25 mouse cellular contexts compared by ENCODE assay signal in genomic region chr3:14838936-14839335, GRCm38 (mm10). TPM values are rescaled to one million over a fixed set of nuclear protein-coding genes. Genes with fewer than 3 reads are reported as not detected.
DNase-seq lines count a peak whose midpoint lies in the region; ATAC-seq and TF ChIP-seq lines count a peak whose summit lies in the region.
"Had no signal": no experiment of that assay in that cellular context is flagged by ENCODE, and none has a peak within 500 bp of the region (broad histone marks: within the 10 kb centered on the region; RNA-seq: fewer than 3 reads in every experiment).

No protein-coding gene starts in this region.

- H3K4me1 ChIP-seq in liver, embryonic 13.5 days (replicated peaks) = no peaks in the 10 kb centered on the region
- no peaks in the 10 kb centered on the region for H3K4me1 ChIP-seq in liver, embryonic 11.5 days (replicated peaks; ENCODE audit: control insufficient read depth, insufficient read depth, low read length)
- no peaks in the 10 kb centered on the region for H3K4me1 ChIP-seq in liver, postnatal 0 days (ENCODE audit: insufficient read depth)
- H3K4me1 ChIP-seq in liver, embryonic 12.5 days = no peaks in the 10 kb centered on the region
- H3K4me1 ChIP-seq: embryonic facial prominence, embryonic 10.5 days; embryonic facial prominence, embryonic 12.5 days; forebrain, embryonic 13.5 days; forebrain, embryonic 15.5 days had no signal

- no peak overlapping the region for H3K4me2 ChIP-seq in liver, embryonic 13.5 days
- no peak overlapping the region for H3K4me2 ChIP-seq in liver, embryonic 11.5 days
- H3K4me2 ChIP-seq in liver, postnatal 0 days (ENCODE audit: low read depth, low read length) = no peak overlapping the region
- no peak overlapping the region for H3K4me2 ChIP-seq in liver, embryonic 12.5 days
- H3K4me2 ChIP-seq: embryonic facial prominence, embryonic 12.5 days; forebrain, embryonic 13.5 days; forebrain, embryonic 15.5 days had no signal

- H3K27ac ChIP-seq in gastrocnemius, adult 2 months = peak overlapping the region; percentile 82
- no peak overlapping the region for H3K27ac ChIP-seq in liver, embryonic 13.5 days
- H3K27ac ChIP-seq in liver, embryonic 11.5 days (ENCODE audit: low read depth, low read length) = no peak overlapping the region
- no peak overlapping the region for H3K27ac ChIP-seq in liver, postnatal 0 days (ENCODE audit: low read depth)
- no peak overlapping the region for H3K27ac ChIP-seq in liver, embryonic 12.5 days
- H3K27ac ChIP-seq: embryonic facial prominence, embryonic 10.5 days; embryonic facial prominence, embryonic 12.5 days; forebrain, embryonic 13.5 days; forebrain, embryonic 15.5 days had no signal

- H3K9me3 ChIP-seq in liver, embryonic 13.5 days (replicated peaks) = no peaks in the 10 kb centered on the region
- no peaks in the 10 kb centered on the region for H3K9me3 ChIP-seq in liver, embryonic 11.5 days (ENCODE audit: control insufficient read depth, low read length)
- H3K9me3 ChIP-seq in liver, postnatal 0 days (ENCODE audit: low read length) = no peaks in the 10 kb centered on the region
- no peaks in the 10 kb centered on the region for H3K9me3 ChIP-seq in liver, embryonic 12.5 days (replicated peaks)
- H3K9me3 ChIP-seq: embryonic facial prominence, embryonic 10.5 days; embryonic facial prominence, embryonic 12.5 days; forebrain, embryonic 13.5 days; forebrain, embryonic 15.5 days; G1E had no signal

- TF ChIP-seq EP300 in liver, postnatal 0 days (IDR thresholded peaks at IDR 0.05; ENCODE audit: low read depth) = no peak

- no peak for TF ChIP-seq CTCF in gastrocnemius, adult 2 months (IDR thresholded peaks at IDR 0.05)
- no peak for TF ChIP-seq CTCF in liver, postnatal 0 days (IDR thresholded peaks at IDR 0.05; ENCODE audit: low read depth)

- intact Hi-C loops in gastrocnemius, adult 2 months (cut with DNase I) = loop anchor here (5.0 kb wide), 1 partner anchor 42 kb away; no protein-coding TSS in a partner anchor

- no peak for DNase-seq in gastrocnemius, adult 2 months
- DNase-seq in gastrocnemius, postnatal 25 days = no peak
- no peak for DNase-seq in liver, embryonic 13.5 days
- no peak for DNase-seq in liver, embryonic 11.5 days (ENCODE audit: low spot score)
- no peak for DNase-seq in liver, postnatal 0 days
- DNase-seq: adrenal gland, adult 8-10 months; adrenal gland, postnatal 14 days; adrenal gland, postnatal 36 days; B cell, adult 2 months; cerebellum, adult 11-12 months; cerebellum, adult 2 months; cerebellum, adult 9-10 months; cerebellum, postnatal 10 days; cerebellum, postnatal 25 days had no signal

- 0 out of 2 replicates have a peak, but pooled peaks have one; percentile 29 for ATAC-seq in liver, embryonic 13.5 days (ENCODE audit: low read depth)
- ATAC-seq in liver, embryonic 11.5 days (replicated peaks; ENCODE audit: low FRiP score) = no peak
- peak; percentile 82 for ATAC-seq in liver, postnatal 0 days
- ATAC-seq in liver, embryonic 12.5 days = no peak
- ATAC-seq: activated CD4-positive, CD25-positive, alpha-beta regulatory T cell, adult 4 months; CD4-positive, CD25-positive, alpha-beta regulatory T cell, adult 4 months; forebrain, embryonic 13.5 days; forebrain, embryonic 15.5 days; Patski had no signal

- 78% methylated on average over 1 of the region's 1 CpGs for WGBS in liver, embryonic 13.5 days (ENCODE audit: insufficient replicate concordance)
- WGBS in liver, embryonic 11.5 days = 90% methylated on average over 1 of the region's 1 CpGs
- 61% methylated on average over 1 of the region's 1 CpGs for WGBS in liver, postnatal 0 days (ENCODE audit: insufficient replicate concordance)
- 77% methylated on average over 1 of the region's 1 CpGs for WGBS in liver, embryonic 12.5 days (ENCODE audit: insufficient replicate concordance)

- no peak overlapping the region for H3K4me3 ChIP-seq in gastrocnemius, adult 2 months
- H3K4me3 ChIP-seq in liver, embryonic 13.5 days (replicated peaks) = no peak overlapping the region
- H3K4me3 ChIP-seq in liver, embryonic 11.5 days (ENCODE audit: low read depth, low read length) = no peak overlapping the region
- H3K4me3 ChIP-seq in liver, postnatal 0 days (ENCODE audit: low read depth, low read length) = no peak overlapping the region
- no peak overlapping the region for H3K4me3 ChIP-seq in liver, embryonic 12.5 days
- H3K4me3 ChIP-seq: embryonic facial prominence, embryonic 10.5 days; embryonic facial prominence, embryonic 12.5 days; forebrain, embryonic 13.5 days; forebrain, embryonic 15.5 days had no signal

- H3K27me3 ChIP-seq in liver, embryonic 13.5 days = no peaks in the 10 kb centered on the region
- H3K27me3 ChIP-seq in liver, embryonic 11.5 days (replicated peaks; ENCODE audit: control insufficient read depth, insufficient read depth, low read length) = no peaks in the 10 kb centered on the region
- no peaks in the 10 kb centered on the region for H3K27me3 ChIP-seq in liver, postnatal 0 days (ENCODE audit: insufficient read depth, low read length)
- H3K27me3 ChIP-seq in liver, embryonic 12.5 days (replicated peaks) = no peaks in the 10 kb centered on the region
- H3K27me3 ChIP-seq: CH12.LX; embryonic facial prominence, embryonic 12.5 days; forebrain, embryonic 13.5 days; forebrain, embryonic 15.5 days had no signal

- H3K9ac ChIP-seq in liver, embryonic 13.5 days = no peak overlapping the region
- H3K9ac ChIP-seq in liver, embryonic 11.5 days (ENCODE audit: low read depth, low read length) = no peak overlapping the region
- no peak overlapping the region for H3K9ac ChIP-seq in liver, postnatal 0 days (replicated peaks)
- no peak overlapping the region for H3K9ac ChIP-seq in liver, embryonic 12.5 days
- H3K9ac ChIP-seq: embryonic facial prominence, embryonic 12.5 days; forebrain, embryonic 13.5 days; forebrain, embryonic 15.5 days had no signal

- H3K36me3 ChIP-seq in liver, embryonic 13.5 days = no peaks in the 10 kb centered on the region
- H3K36me3 ChIP-seq in liver, embryonic 11.5 days (ENCODE audit: control insufficient read depth, insufficient read depth, low read length) = no peaks in the 10 kb centered on the region
- no peaks in the 10 kb centered on the region for H3K36me3 ChIP-seq in liver, postnatal 0 days (replicated peaks; ENCODE audit: insufficient read depth, low read length)
- H3K36me3 ChIP-seq in liver, embryonic 12.5 days = no peaks in the 10 kb centered on the region
- H3K36me3 ChIP-seq: embryonic facial prominence, embryonic 10.5 days; embryonic facial prominence, embryonic 12.5 days; forebrain, embryonic 15.5 days; G1E had no signal

RNA-seq across cellular contexts. Expression of gene Car3, which starts 24.4 kb away (rescaled TPM):
- total RNA-seq in gastrocnemius, adult 2 months (2021) = 1,000 to 10,000 TPM; 1,122 to 2,421 TPM
- 1,000 to 10,000 TPM in 1 of 2 experiments, 100 to 1,000 TPM in 1; 650 to 1,312 TPM for total RNA-seq in gastrocnemius, postnatal 25 days (2021)
- 39.1 and 50.0 TPM in 2 replicates for polyA plus RNA-seq in liver, embryonic 13.5 days (2015; fragmentation: Nextera tagmentation; extraction: Ambion mirVana)
- 3.2 and 3.5 TPM in 2 replicates for polyA plus RNA-seq in liver, embryonic 11.5 days (2014; fragmentation: Nextera tagmentation; extraction: Ambion mirVana)
- 38.8 and 39.0 TPM in 2 replicates for polyA plus RNA-seq in liver, postnatal 0 days (2015; fragmentation: Nextera tagmentation; extraction: Ambion mirVana)
- 8.2 and 8.5 TPM in 2 replicates for polyA plus RNA-seq in liver, embryonic 12.5 days (2016; fragmentation: Nextera tagmentation; extraction: Ambion mirVana)
- polyA plus RNA-seq: CD4-positive, CD25-positive, alpha-beta regulatory T cell, adult 4 months had no signal

RNA-seq across cellular contexts. Expression of gene Car1, which starts 30.8 kb away (rescaled TPM):
- total RNA-seq in gastrocnemius, adult 2 months (2021) = under 1 TPM; 0.20 to 0.45 TPM
- under 1 TPM in 1 of 2 experiments, not detected in 1; 0.33 TPM for total RNA-seq in gastrocnemius, postnatal 25 days (2021)
- polyA plus RNA-seq in liver, embryonic 13.5 days (2015; fragmentation: Nextera tagmentation; extraction: Ambion mirVana) = 29.0 and 34.3 TPM in 2 replicates
- 32.0 and 32.9 TPM in 2 replicates for polyA plus RNA-seq in liver, embryonic 11.5 days (2014; fragmentation: Nextera tagmentation; extraction: Ambion mirVana)
- 74.1 and 78.4 TPM in 2 replicates for polyA plus RNA-seq in liver, postnatal 0 days (2015; fragmentation: Nextera tagmentation; extraction: Ambion mirVana)
- 39.0 and 41.1 TPM in 2 replicates for polyA plus RNA-seq in liver, embryonic 12.5 days (2016; fragmentation: Nextera tagmentation; extraction: Ambion mirVana)
- total RNA-seq: adrenal gland, adult 18-20 months had no signal
- polyA plus RNA-seq: CD4-positive, CD25-positive, alpha-beta regulatory T cell, adult 4 months; cerebellum, adult 2 months; forebrain, embryonic 13.5 days; forebrain, embryonic 15.5 days; Patski had no signal

RNA-seq across cellular contexts. Expression of gene Car2, which starts 47.1 kb away (rescaled TPM):
- total RNA-seq in gastrocnemius, adult 2 months (2021) = 10 to 100 TPM; 12.8 to 20.3 TPM
- total RNA-seq in gastrocnemius, postnatal 25 days (2021) = 10 to 100 TPM in 1 of 2 experiments, 1 to 10 TPM in 1; 7.8 to 13.2 TPM
- polyA plus RNA-seq in liver, embryonic 13.5 days (2015; fragmentation: Nextera tagmentation; extraction: Ambion mirVana) = 2,501 and 2,750 TPM in 2 replicates
- polyA plus RNA-seq in liver, embryonic 11.5 days (2014; fragmentation: Nextera tagmentation; extraction: Ambion mirVana) = 1,283 and 1,400 TPM in 2 replicates
- 901 and 980 TPM in 2 replicates for polyA plus RNA-seq in liver, postnatal 0 days (2015; fragmentation: Nextera tagmentation; extraction: Ambion mirVana)
- polyA plus RNA-seq in liver, embryonic 12.5 days (2016; fragmentation: Nextera tagmentation; extraction: Ambion mirVana) = 2,168 and 2,210 TPM in 2 replicates

Comparison
In these comparisons a context has a peak if more than half of its experiments do, and no peak if none do; other contexts are left out.
1. ATAC-seq: peak in liver, embryonic 13.5 days (single experiment) and liver, postnatal 0 days (single experiment); none in liver, embryonic 11.5 days (single experiment) and liver, embryonic 12.5 days (single experiment).